Mouse (Mus musculus) bone marrow, adult 2 months (tissue): ENCODE results near the gene Ndufv1.

ENCODE experiments used
- CTCF ChIP-seq: fragments of 200-500 bp; IDR thresholded peaks from 2 replicates; pipeline ENCODE4 v1.5.1; 2011; ENCODE audit warnings: low read length, control low read depth; ENCODE audit not compliant: control insufficient read depth, insufficient read depth
- POLR2A ChIP-seq: fragments of 200-500 bp; IDR thresholded peaks from 2 replicates; pipeline ENCODE4 v1.6.1; 2011; ENCODE audit warnings: low read depth, mild to moderate bottlenecking, control low read depth, low read length, borderline replicate concordance; ENCODE audit not compliant: control insufficient read depth

- TF ChIP-seq CTCF = no peak
- no peak for TF ChIP-seq POLR2A
Observed at GRCm38 (mm10) chr19:4033298-4033697, 20.7 kb upstream of the Ndufv1 start.
